Mouse (Mus musculus): Measurements from ENCODE around the gene Krcc1. TPM values are rescaled to one million over a fixed set of nuclear protein-coding genes. Genes with fewer than 3 reads are reported as not detected.

Krcc1 gene
- polyA plus RNA-seq, 2 experiments: 23.5 to 47.0 TPM

DNA sequence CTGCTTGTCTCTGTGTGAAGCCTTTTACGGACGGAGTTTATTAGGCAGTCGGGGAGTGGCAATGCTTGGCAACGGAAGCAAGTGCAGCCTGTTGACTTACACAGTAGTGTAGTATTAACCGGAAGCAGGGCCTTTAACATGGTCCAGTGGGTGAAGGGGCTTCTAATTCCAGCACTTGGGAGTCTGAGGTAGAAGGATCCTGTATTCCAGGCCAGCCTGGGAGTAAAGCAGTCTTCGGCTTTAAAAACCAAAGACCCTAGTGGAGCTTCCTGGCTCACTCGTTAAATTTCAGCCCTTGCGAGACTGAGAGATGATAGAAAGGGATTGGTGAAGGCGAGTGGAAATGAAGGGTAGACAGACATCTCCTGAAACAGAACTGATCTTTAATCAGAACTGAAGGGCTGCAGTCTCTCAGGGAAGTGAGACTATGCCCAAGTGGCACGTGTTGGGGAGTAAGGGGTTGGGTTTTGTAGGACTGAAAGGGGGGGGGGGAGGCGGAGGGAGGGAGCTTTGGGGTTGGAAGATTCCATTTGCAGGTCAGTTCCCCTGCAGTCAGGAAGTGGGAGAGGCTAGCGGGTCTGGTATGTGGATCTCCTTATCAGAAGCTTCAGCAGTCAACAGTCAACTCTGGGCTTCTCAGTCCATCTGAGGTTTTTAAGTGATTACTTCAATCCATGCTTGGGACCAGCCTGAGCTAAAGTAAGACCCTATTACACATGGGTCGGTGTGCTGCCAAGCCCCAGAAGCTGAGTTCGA lies 998 bp upstream of the Krcc1 start:
- no peaks in the 10 kb centered on the region for H3K9me3 ChIP-seq (ENCODE audit: control insufficient read depth, low read length)
- peak overlapping the region; percentile 94 for H3K27ac ChIP-seq (replicated peaks; ENCODE audit: low read depth, low read length)
- DNase-seq (ENCODE audit: low spot score) (peak; percentile 36), ATAC-seq (ENCODE audit: low FRiP score, low read depth) (peak; percentile 7; the same call in 1 of the 2 replicates)
- H3K27me3 ChIP-seq (ENCODE audit: control insufficient read depth, insufficient read depth, low read length): no peaks in the 10 kb centered on the region
- 26% methylated on average over 13 of the region's 14 CpGs for WGBS
- H3K4me3 ChIP-seq (replicated peaks; ENCODE audit: low read length): peak overlapping the region; percentile 84
- H3K4me1 ChIP-seq (ENCODE audit: control insufficient read depth, insufficient read depth, low read length): peaks cover 5% of the 10 kb centered on the region; the same call in 1 of the 2 replicates
- no peak for TF ChIP-seq POLR2A (IDR thresholded peaks at IDR 0.05; ENCODE audit: borderline replicate concordance, extremely low read depth, insufficient read depth, insufficient read length)
- peak overlapping the region; percentile 95; the same call in 1 of the 2 replicates for H3K9ac ChIP-seq (ENCODE audit: low read depth, low read length, severe bottlenecking)
- H3K36me3 ChIP-seq (ENCODE audit: control insufficient read depth, insufficient read depth, low read length): no peaks in the 10 kb centered on the region
- peak overlapping the region; percentile 54 for H3K4me2 ChIP-seq (replicated peaks; ENCODE audit: low read depth, low read length, severe bottlenecking)

DNA sequence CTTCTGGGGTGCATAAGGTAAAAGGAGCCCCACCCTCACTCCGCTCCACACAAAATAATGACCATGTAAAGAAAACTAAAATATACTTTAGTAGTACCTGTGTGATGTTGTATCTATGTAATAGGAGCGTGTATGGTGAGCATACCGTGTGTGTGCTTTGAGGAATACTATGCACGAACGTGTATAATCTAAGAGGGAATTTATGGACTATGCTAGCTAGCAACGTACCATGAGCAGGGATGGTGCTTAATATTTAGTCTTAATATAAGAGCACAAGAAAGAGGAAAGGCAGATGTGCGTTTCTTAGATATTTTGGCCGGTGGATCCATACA lies 454 bp upstream of the Krcc1 start:
- H3K4me3 ChIP-seq (replicated peaks; ENCODE audit: low read length): peak overlapping the region; percentile 84
- peak overlapping the region; percentile 95; the same call in 1 of the 2 replicates for H3K9ac ChIP-seq (ENCODE audit: low read depth, low read length, severe bottlenecking)
- ATAC-seq (ENCODE audit: low FRiP score, low read depth): no peak; the same call in 1 of the 2 replicates
- peaks cover 5% of the 10 kb centered on the region; the same call in 1 of the 2 replicates for H3K4me1 ChIP-seq (ENCODE audit: control insufficient read depth, insufficient read depth, low read length)
- H3K9me3 ChIP-seq (ENCODE audit: control insufficient read depth, low read length): no peaks in the 10 kb centered on the region
- H3K4me2 ChIP-seq (replicated peaks; ENCODE audit: low read depth, low read length, severe bottlenecking): peak overlapping the region; percentile 54
- 2% methylated on average over 8 of the region's 8 CpGs for WGBS
- no peaks in the 10 kb centered on the region for H3K36me3 ChIP-seq (ENCODE audit: control insufficient read depth, insufficient read depth, low read length)
- no peak for DNase-seq (ENCODE audit: low spot score)
- no peak for TF ChIP-seq POLR2A (IDR thresholded peaks at IDR 0.05; ENCODE audit: borderline replicate concordance, extremely low read depth, insufficient read depth, insufficient read length)
- H3K27me3 ChIP-seq (ENCODE audit: control insufficient read depth, insufficient read depth, low read length): no peaks in the 10 kb centered on the region
- H3K27ac ChIP-seq (replicated peaks; ENCODE audit: low read depth, low read length): peak overlapping the region; percentile 94

DNA sequence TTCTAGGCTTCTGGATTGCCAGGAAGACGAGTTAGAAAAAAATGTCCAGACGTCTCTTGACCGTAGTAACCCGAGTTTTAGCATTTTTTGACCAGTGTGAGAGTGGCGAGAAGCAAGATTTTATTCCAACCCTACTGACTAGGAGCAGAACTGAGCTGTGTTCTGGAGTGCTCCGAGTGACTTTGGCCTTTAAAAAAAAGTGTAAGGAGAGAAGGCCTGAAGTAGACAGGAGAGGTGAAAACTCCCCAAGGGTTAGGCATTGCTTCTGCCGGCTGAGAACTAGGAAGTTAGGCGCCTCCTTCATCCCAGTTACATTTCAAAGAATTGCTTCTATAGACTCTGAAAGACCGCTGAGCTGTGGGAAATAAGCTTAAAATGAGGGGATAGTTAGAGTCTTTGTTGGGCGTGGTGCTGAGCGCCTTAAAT lies 852 bp downstream of the Krcc1 start:
- H3K9ac ChIP-seq (ENCODE audit: low read depth, low read length, severe bottlenecking): peak overlapping the region; percentile 95
- H3K4me2 ChIP-seq (replicated peaks; ENCODE audit: low read depth, low read length, severe bottlenecking): peak overlapping the region; percentile 54
- H3K36me3 ChIP-seq (ENCODE audit: control insufficient read depth, insufficient read depth, low read length): no peaks in the 10 kb centered on the region
- H3K27ac ChIP-seq (replicated peaks; ENCODE audit: low read depth, low read length): peak overlapping the region; percentile 94
- DNase-seq (ENCODE audit: low spot score): peak; percentile 54
- no peak for TF ChIP-seq POLR2A (IDR thresholded peaks at IDR 0.05; ENCODE audit: borderline replicate concordance, extremely low read depth, insufficient read depth, insufficient read length)
- WGBS: 1% methylated on average over 11 of the region's 11 CpGs
- peaks cover 5% of the 10 kb centered on the region; the same call in 1 of the 2 replicates for H3K4me1 ChIP-seq (ENCODE audit: control insufficient read depth, insufficient read depth, low read length)
- no peak for ATAC-seq (ENCODE audit: low FRiP score, low read depth)
- H3K9me3 ChIP-seq (ENCODE audit: control insufficient read depth, low read length): no peaks in the 10 kb centered on the region
- peak overlapping the region; percentile 84 for H3K4me3 ChIP-seq (replicated peaks; ENCODE audit: low read length)
- H3K27me3 ChIP-seq (ENCODE audit: control insufficient read depth, insufficient read depth, low read length): no peaks in the 10 kb centered on the region

DNA sequence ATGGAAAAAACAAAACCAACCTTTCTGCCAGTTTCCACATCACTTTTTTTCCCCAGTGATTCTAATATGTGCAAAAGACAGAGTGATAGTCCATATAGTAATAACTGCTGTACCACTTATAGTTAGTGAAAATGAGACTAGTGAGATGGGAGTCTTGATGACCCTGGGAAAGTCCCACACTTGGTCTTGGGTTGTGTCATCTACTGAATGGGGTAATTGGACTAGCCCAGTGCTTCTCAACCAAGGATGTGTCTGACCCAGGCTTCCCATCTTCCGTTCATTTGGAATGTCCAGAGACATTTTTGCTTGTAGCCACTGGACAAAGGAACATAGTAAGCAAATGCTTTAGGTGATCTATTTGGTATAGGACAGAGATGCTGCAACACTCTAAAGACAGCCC lies 2.2 kb downstream of the Krcc1 start:
- no peaks in the 10 kb centered on the region for H3K27me3 ChIP-seq (ENCODE audit: control insufficient read depth, insufficient read depth, low read length)
- no peak overlapping the region for H3K9ac ChIP-seq (ENCODE audit: low read depth, low read length, severe bottlenecking)
- no peak for TF ChIP-seq POLR2A (IDR thresholded peaks at IDR 0.05; ENCODE audit: borderline replicate concordance, extremely low read depth, insufficient read depth, insufficient read length)
- H3K4me2 ChIP-seq (replicated peaks; ENCODE audit: low read depth, low read length, severe bottlenecking): no peak overlapping the region
- ATAC-seq (ENCODE audit: low FRiP score, low read depth): no peak
- no peaks in the 10 kb centered on the region for H3K36me3 ChIP-seq (ENCODE audit: control insufficient read depth, insufficient read depth, low read length)
- WGBS: 92% methylated on average over 1 of the region's 1 CpGs
- no peak overlapping the region for H3K4me3 ChIP-seq (replicated peaks; ENCODE audit: low read length)
- H3K27ac ChIP-seq (replicated peaks; ENCODE audit: low read depth, low read length): no peak overlapping the region
- no peaks in the 10 kb centered on the region for H3K9me3 ChIP-seq (ENCODE audit: control insufficient read depth, low read length)
- DNase-seq (ENCODE audit: low spot score): no peak
- H3K4me1 ChIP-seq (ENCODE audit: control insufficient read depth, insufficient read depth, low read length): peaks cover 5% of the 10 kb centered on the region; the same call in 1 of the 2 replicates

DNA sequence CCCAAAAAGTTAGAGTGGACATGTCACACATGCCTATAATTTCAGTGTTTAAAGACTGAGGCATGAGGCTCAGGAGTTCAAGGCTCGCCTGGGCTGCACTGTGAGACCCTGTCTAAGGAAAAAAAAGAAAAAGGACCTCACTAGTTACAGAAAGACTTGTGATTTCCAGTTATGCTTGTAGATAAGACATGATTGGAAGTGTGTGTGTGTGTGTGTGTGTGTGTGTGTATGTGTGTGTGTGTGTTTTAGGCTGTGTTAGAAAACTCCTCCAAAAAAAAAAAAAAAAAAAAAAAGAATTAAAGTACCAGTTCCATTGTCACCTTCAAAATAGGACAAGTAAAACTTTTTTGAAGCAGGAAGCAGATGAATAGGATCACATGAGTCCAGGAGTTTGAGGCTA lies 3.1 kb downstream of the Krcc1 start:
- no peak overlapping the region for H3K4me3 ChIP-seq (replicated peaks; ENCODE audit: low read length)
- H3K9ac ChIP-seq (ENCODE audit: low read depth, low read length, severe bottlenecking): no peak overlapping the region
- peaks cover 5% of the 10 kb centered on the region; the same call in 1 of the 2 replicates for H3K4me1 ChIP-seq (ENCODE audit: control insufficient read depth, insufficient read depth, low read length)
- no peak overlapping the region for H3K4me2 ChIP-seq (replicated peaks; ENCODE audit: low read depth, low read length, severe bottlenecking)
- H3K9me3 ChIP-seq (ENCODE audit: control insufficient read depth, low read length): no peaks in the 10 kb centered on the region
- 91% methylated on average over 1 of the region's 1 CpGs for WGBS
- H3K36me3 ChIP-seq (ENCODE audit: control insufficient read depth, insufficient read depth, low read length): no peaks in the 10 kb centered on the region
- no peak overlapping the region for H3K27ac ChIP-seq (replicated peaks; ENCODE audit: low read depth, low read length)
- no peak for DNase-seq (ENCODE audit: low spot score)
- TF ChIP-seq POLR2A (IDR thresholded peaks at IDR 0.05; ENCODE audit: borderline replicate concordance, extremely low read depth, insufficient read depth, insufficient read length): no peak
- no peaks in the 10 kb centered on the region for H3K27me3 ChIP-seq (ENCODE audit: control insufficient read depth, insufficient read depth, low read length)
- ATAC-seq (ENCODE audit: low FRiP score, low read depth): no peak

Data from limb, embryonic 14.5 days (tissue).